Mouse (Mus musculus): ENCODE measurements at regions not wholly inside any gene's neighbourhood (a gene's known extent, or its start where the extent isn't known, plus 50 kb on each side); places are given as distances from the start of the nearest gene placed in this dataset.

- no peaks in the 10 kb centered on the region; the same call in 1 of the 2 replicates for H3K4me1 ChIP-seq (ENCODE audit: control insufficient read depth)
- TF ChIP-seq GATA1 (IDR thresholded peaks at IDR 0.05; ENCODE audit: low read length) (no peak), TAL1 (IDR thresholded peaks at IDR 0.05; ENCODE audit: low read length) (no peak)
- no peak overlapping the region for H3K4me3 ChIP-seq (replicated peaks)
- no peaks in the 10 kb centered on the region for H3K9me3 ChIP-seq (ENCODE audit: control insufficient read depth, low read length)
- no peaks in the 10 kb centered on the region for H3K27me3 ChIP-seq (ENCODE audit: control insufficient read depth)
- no peaks in the 10 kb centered on the region for H3K36me3 ChIP-seq (ENCODE audit: control insufficient read depth)
Measured at GRCm38 (mm10) chr8:126708956-126709355, 115.2 kb upstream of the Irf2bp2 start.

- Histone ChIP-seq H3K4me1 (ENCODE audit: control insufficient read depth) (no peaks in the 10 kb centered on the region; the same call in 1 of the 2 replicates), H3K27me3 (ENCODE audit: control insufficient read depth) (no peaks in the 10 kb centered on the region), H3K9me3 (ENCODE audit: control insufficient read depth, low read length) (no peaks in the 10 kb centered on the region), H3K4me3 (replicated peaks) (no peak overlapping the region), H3K36me3 (ENCODE audit: control insufficient read depth) (no peaks in the 10 kb centered on the region)
- TF ChIP-seq TAL1 (IDR thresholded peaks at IDR 0.05; ENCODE audit: low read length), result no peak
- TF ChIP-seq GATA1 (IDR thresholded peaks at IDR 0.05; ENCODE audit: low read length), result no peak
Measured at GRCm38 (mm10) chr8:126707300-126707902, 113.6 kb upstream of the Irf2bp2 start.

GRCm38 (mm10) chr8:126706247-126706646 is 112.5 kb upstream of the Irf2bp2 start:
- H3K4me1 ChIP-seq (ENCODE audit: control insufficient read depth), result no peaks in the 10 kb centered on the region; the same call in 1 of the 2 replicates

GRCm38 (mm10) chr8:126705391-126705790 is 111.6 kb upstream of the Irf2bp2 start:
- Histone ChIP-seq H3K4me1 (ENCODE audit: control insufficient read depth) (no peaks in the 10 kb centered on the region; the same call in 1 of the 2 replicates), H3K4me3 (replicated peaks) (no peak overlapping the region), H3K27me3 (ENCODE audit: control insufficient read depth) (no peaks in the 10 kb centered on the region), H3K36me3 (ENCODE audit: control insufficient read depth) (no peaks in the 10 kb centered on the region), H3K9me3 (ENCODE audit: control insufficient read depth, low read length) (no peaks in the 10 kb centered on the region)
- no peak for TF ChIP-seq GATA1 (IDR thresholded peaks at IDR 0.05; ENCODE audit: low read length)
- no peak for TF ChIP-seq TAL1 (IDR thresholded peaks at IDR 0.05; ENCODE audit: low read length)

More at GRCm38 (mm10) chr8:126706247-126706646, 112.5 kb upstream of the Irf2bp2 start:
- H3K36me3 ChIP-seq (ENCODE audit: control insufficient read depth), result no peaks in the 10 kb centered on the region
- no peak for TF ChIP-seq GATA1 (IDR thresholded peaks at IDR 0.05; ENCODE audit: low read length)
- TF ChIP-seq TAL1 (IDR thresholded peaks at IDR 0.05; ENCODE audit: low read length), result no peak
- H3K4me3 ChIP-seq (replicated peaks), result no peak overlapping the region
- no peaks in the 10 kb centered on the region for H3K27me3 ChIP-seq (ENCODE audit: control insufficient read depth)
- no peaks in the 10 kb centered on the region for H3K9me3 ChIP-seq (ENCODE audit: control insufficient read depth, low read length)

- H3K27me3 ChIP-seq (ENCODE audit: control insufficient read depth), result no peaks in the 10 kb centered on the region
- no peaks in the 10 kb centered on the region for H3K36me3 ChIP-seq (ENCODE audit: control insufficient read depth)
- H3K4me1 ChIP-seq (ENCODE audit: control insufficient read depth), result no peaks in the 10 kb centered on the region; the same call in 1 of the 2 replicates
- TF ChIP-seq TAL1 (IDR thresholded peaks at IDR 0.05; ENCODE audit: low read length) (no peak), GATA1 (IDR thresholded peaks at IDR 0.05; ENCODE audit: low read length) (no peak)
- H3K4me3 ChIP-seq (replicated peaks), result no peak overlapping the region
- no peaks in the 10 kb centered on the region for H3K9me3 ChIP-seq (ENCODE audit: control insufficient read depth, low read length)
Measured at GRCm38 (mm10) chr8:126704706-126705105, 110.9 kb upstream of the Irf2bp2 start.

GRCm38 (mm10) chr8:126703546-126703945 is 109.8 kb upstream of the Irf2bp2 start:
- TF ChIP-seq GATA1 (IDR thresholded peaks at IDR 0.05; ENCODE audit: low read length) (no peak), TAL1 (IDR thresholded peaks at IDR 0.05; ENCODE audit: low read length) (no peak)
- no peak overlapping the region for H3K4me3 ChIP-seq (replicated peaks)
- H3K27me3 ChIP-seq (ENCODE audit: control insufficient read depth), result no peaks in the 10 kb centered on the region
- no peaks in the 10 kb centered on the region for H3K36me3 ChIP-seq (ENCODE audit: control insufficient read depth)
- no peaks in the 10 kb centered on the region; the same call in 1 of the 2 replicates for H3K4me1 ChIP-seq (ENCODE audit: control insufficient read depth)
- H3K9me3 ChIP-seq (ENCODE audit: control insufficient read depth, low read length), result no peaks in the 10 kb centered on the region

GRCm38 (mm10) chr8:126702294-126702693 is 108.5 kb upstream of the Irf2bp2 start:
- Histone ChIP-seq H3K9me3 (ENCODE audit: control insufficient read depth, low read length) (no peaks in the 10 kb centered on the region), H3K36me3 (ENCODE audit: control insufficient read depth) (no peaks in the 10 kb centered on the region), H3K27me3 (ENCODE audit: control insufficient read depth) (no peaks in the 10 kb centered on the region), H3K4me1 (ENCODE audit: control insufficient read depth) (no peaks in the 10 kb centered on the region; the same call in 1 of the 2 replicates), H3K4me3 (replicated peaks) (no peak overlapping the region)
- no peak for TF ChIP-seq GATA1 (IDR thresholded peaks at IDR 0.05; ENCODE audit: low read length)
- no peak for TF ChIP-seq TAL1 (IDR thresholded peaks at IDR 0.05; ENCODE audit: low read length)

GRCm38 (mm10) chr8:126699389-126699775 is 105.6 kb upstream of the Irf2bp2 start:
- H3K27me3 ChIP-seq (ENCODE audit: control insufficient read depth), result no peaks in the 10 kb centered on the region
- H3K36me3 ChIP-seq (ENCODE audit: control insufficient read depth), result no peaks in the 10 kb centered on the region
- no peaks in the 10 kb centered on the region for H3K9me3 ChIP-seq (ENCODE audit: control insufficient read depth, low read length)
- H3K4me1 ChIP-seq (ENCODE audit: control insufficient read depth), result no peaks in the 10 kb centered on the region
- no peak for TF ChIP-seq TAL1 (IDR thresholded peaks at IDR 0.05; ENCODE audit: low read length)
- TF ChIP-seq GATA1 (IDR thresholded peaks at IDR 0.05; ENCODE audit: low read length), result no peak
- H3K4me3 ChIP-seq (replicated peaks), result no peak overlapping the region

GRCm38 (mm10) chr8:126698601-126699388 is 105.0 kb upstream of the Irf2bp2 start:
- Histone ChIP-seq H3K27me3 (ENCODE audit: control insufficient read depth) (no peaks in the 10 kb centered on the region), H3K4me3 (replicated peaks) (no peak overlapping the region), H3K36me3 (ENCODE audit: control insufficient read depth) (no peaks in the 10 kb centered on the region), H3K9me3 (ENCODE audit: control insufficient read depth, low read length) (no peaks in the 10 kb centered on the region), H3K4me1 (ENCODE audit: control insufficient read depth) (no peaks in the 10 kb centered on the region)
- TF ChIP-seq TAL1 (IDR thresholded peaks at IDR 0.05; ENCODE audit: low read length) (no peak), GATA1 (IDR thresholded peaks at IDR 0.05; ENCODE audit: low read length) (no peak)
